Mouse (Mus musculus): ENCODE results near the gene Srp54a. TPM values are rescaled to one million over a fixed set of nuclear protein-coding genes. Genes with fewer than 3 reads are reported as not detected.
"Not testable (repeated sequence)": the region's sequence is repeated elsewhere in the genome, so short reads cannot be mapped to it uniquely, and the experiment has no call there.

Gene Srp54a
- polyA plus RNA-seq, 1 experiment from 2014 or later: 144 TPM

- 94% methylated on average over 1 of the region's 1 CpGs for WGBS
- ATAC-seq (ENCODE audit: low FRiP score): no peak
- no peaks in the 10 kb centered on the region for H3K4me1 ChIP-seq
Observed at GRCm38 (mm10) chr12:55062141-55062540, 17.9 kb upstream of the Srp54a start.

GRCm38 (mm10) chr12:55072495-55072894 is 7.6 kb upstream of the Srp54a start:
- no peak for ATAC-seq (ENCODE audit: low FRiP score)
- Histone ChIP-seq H3K9me3 (no peaks in the 10 kb centered on the region), H3K27ac (no peak overlapping the region), H3K27me3 (no peaks in the 10 kb centered on the region), H3K36me3 (replicated peaks) (no peaks in the 10 kb centered on the region; the same call in 1 of the 2 replicates), H3K4me2 (no peak overlapping the region), H3K4me1 (no peaks in the 10 kb centered on the region), H3K4me3 (replicated peaks) (no peak overlapping the region), H3K9ac (no peak overlapping the region)
- WGBS: 84% methylated on average over 4 of the region's 4 CpGs

More at GRCm38 (mm10) chr12:55062141-55062540, 17.9 kb upstream of the Srp54a start:
- Histone ChIP-seq H3K27me3 (no peaks in the 10 kb centered on the region), H3K27ac (no peak overlapping the region), H3K4me2 (no peak overlapping the region), H3K9ac (no peak overlapping the region), H3K4me3 (replicated peaks) (no peak overlapping the region), H3K36me3 (replicated peaks) (peaks cover 14% of the 10 kb centered on the region), H3K9me3 (no peaks in the 10 kb centered on the region)

- no peak overlapping the region for H3K27ac ChIP-seq
- WGBS: 92% methylated on average over 7 of the region's 7 CpGs
- no peak overlapping the region for H3K4me2 ChIP-seq
- H3K27me3 ChIP-seq: no peaks in the 10 kb centered on the region
- H3K4me1 ChIP-seq: no peaks in the 10 kb centered on the region
- H3K9ac ChIP-seq: no peak overlapping the region
- no peak overlapping the region for H3K4me3 ChIP-seq (replicated peaks)
- H3K36me3 ChIP-seq (replicated peaks): no peaks in the 10 kb centered on the region
- no peak for ATAC-seq (ENCODE audit: low FRiP score)
- H3K9me3 ChIP-seq: no peaks in the 10 kb centered on the region
Observed at GRCm38 (mm10) chr12:55073686-55074085, 6.4 kb upstream of the Srp54a start.

GRCm38 (mm10) chr12:55075296-55075695 is 4.8 kb upstream of the Srp54a start:
- 100% methylated on average over 2 of the region's 2 CpGs for WGBS
- no peaks in the 10 kb centered on the region for H3K36me3 ChIP-seq (replicated peaks)
- no peaks in the 10 kb centered on the region for H3K27me3 ChIP-seq
- H3K27ac ChIP-seq: no peak overlapping the region
- no peak overlapping the region for H3K4me3 ChIP-seq (replicated peaks)
- ATAC-seq (ENCODE audit: low FRiP score): no peak
- no peak overlapping the region for H3K4me2 ChIP-seq
- peaks cover 3% of the 10 kb centered on the region; the same call in 1 of the 2 replicates for H3K4me1 ChIP-seq
- H3K9me3 ChIP-seq: no peaks in the 10 kb centered on the region
- no peak overlapping the region for H3K9ac ChIP-seq

GRCm38 (mm10) chr12:55078706-55079105 is 1.4 kb upstream of the Srp54a start:
- 0 out of 2 replicates have a peak overlapping the region, but pooled peaks have one; percentile 55 for H3K4me2 ChIP-seq
- H3K4me1 ChIP-seq; H3K9ac ChIP-seq; ATAC-seq (ENCODE audit: low FRiP score); H3K9me3 ChIP-seq; H3K27me3 ChIP-seq; H3K36me3 ChIP-seq (replicated peaks); H3K27ac ChIP-seq; H3K4me3 ChIP-seq (replicated peaks): not testable (repeated sequence)
- 48% methylated on average over 2 of the region's 2 CpGs for WGBS

GRCm38 (mm10) chr12:55080601-55080942 is 510 bp downstream of the Srp54a start:
- Histone ChIP-seq H3K27ac (peak overlapping the region; percentile 79), H3K9ac (peak overlapping the region; percentile 82), H3K4me2 (peak overlapping the region; percentile 56), H3K4me3 (replicated peaks) (peak overlapping the region; percentile 71)
- H3K36me3 ChIP-seq (replicated peaks); H3K9me3 ChIP-seq; H3K4me1 ChIP-seq; H3K27me3 ChIP-seq: not testable (repeated sequence)
- under 1% methylated on average over 25 of the region's 25 CpGs for WGBS
- peak; percentile 67 for ATAC-seq (ENCODE audit: low FRiP score)

GRCm38 (mm10) chr12:55092127-55092526 is 12.1 kb downstream of the Srp54a start:
- not testable (repeated sequence) for H3K36me3 ChIP-seq (replicated peaks); H3K4me2 ChIP-seq; H3K4me1 ChIP-seq; ATAC-seq (ENCODE audit: low FRiP score); H3K27ac ChIP-seq; H3K27me3 ChIP-seq; H3K4me3 ChIP-seq (replicated peaks); H3K9ac ChIP-seq; H3K9me3 ChIP-seq
- 100% methylated on average over 1 of the region's 7 CpGs for WGBS

GRCm38 (mm10) chr12:55112616-55113015 is 32.6 kb downstream of the Srp54a start:
- not testable (repeated sequence) for H3K9ac ChIP-seq; H3K36me3 ChIP-seq (replicated peaks); H3K27ac ChIP-seq; H3K4me1 ChIP-seq; ATAC-seq (ENCODE audit: low FRiP score); H3K4me3 ChIP-seq (replicated peaks); H3K27me3 ChIP-seq; H3K4me2 ChIP-seq; H3K9me3 ChIP-seq
- WGBS: no CpG with 5 or more reads among the region's 7 CpGs

GRCm38 (mm10) chr12:55124242-55124641 is 44.2 kb downstream of the Srp54a start, which contains the start of gene Fam177a:
TSS of gene Fam177a (plus strand) at chr12:55124469.
- H3K27ac ChIP-seq; H3K27me3 ChIP-seq; H3K4me3 ChIP-seq (replicated peaks); H3K9ac ChIP-seq; H3K4me1 ChIP-seq; H3K36me3 ChIP-seq (replicated peaks); H3K9me3 ChIP-seq; H3K4me2 ChIP-seq: not testable (repeated sequence)
- WGBS: no CpG with 5 or more reads among the region's 40 CpGs
- peak; percentile 99 for ATAC-seq (ENCODE audit: low FRiP score)

GRCm38 (mm10) chr12:55124731-55125130 is 44.7 kb downstream of the Srp54a start:
- not testable (repeated sequence) for H3K4me1 ChIP-seq; H3K27me3 ChIP-seq; H3K4me3 ChIP-seq (replicated peaks); H3K27ac ChIP-seq; H3K9ac ChIP-seq; H3K4me2 ChIP-seq; H3K36me3 ChIP-seq (replicated peaks); H3K9me3 ChIP-seq
- peak; percentile 56 for ATAC-seq (ENCODE audit: low FRiP score)
- no CpG with 5 or more reads among the region's 18 CpGs for WGBS

- not testable (repeated sequence) for H3K27me3 ChIP-seq; H3K4me2 ChIP-seq; H3K4me3 ChIP-seq (replicated peaks); ATAC-seq (ENCODE audit: low FRiP score); H3K9ac ChIP-seq; H3K27ac ChIP-seq; H3K9me3 ChIP-seq; H3K36me3 ChIP-seq (replicated peaks); H3K4me1 ChIP-seq
- no CpG with 5 or more reads among the region's 6 CpGs for WGBS
Observed at GRCm38 (mm10) chr12:55135540-55135939, 55.5 kb downstream of the Srp54a start.

GRCm38 (mm10) chr12:55137859-55138258 is 57.8 kb downstream of the Srp54a start:
- not testable (repeated sequence) for H3K27ac ChIP-seq; H3K9me3 ChIP-seq; H3K4me3 ChIP-seq (replicated peaks); H3K4me2 ChIP-seq; H3K27me3 ChIP-seq; H3K36me3 ChIP-seq (replicated peaks); ATAC-seq (ENCODE audit: low FRiP score); H3K4me1 ChIP-seq; H3K9ac ChIP-seq
- no CpG with 5 or more reads among the region's 6 CpGs for WGBS

GRCm38 (mm10) chr12:55154559-55155448 is 74.7 kb downstream of the Srp54a start, which contains the start of gene Srp54b:
TSS of gene Srp54b (plus strand) at chr12:55155104.
- not testable (repeated sequence) for H3K27me3 ChIP-seq; H3K36me3 ChIP-seq (replicated peaks); H3K9me3 ChIP-seq; H3K9ac ChIP-seq; H3K4me2 ChIP-seq; H3K4me1 ChIP-seq; H3K27ac ChIP-seq
- peak within 1 kb of the TSS; percentile 31 for H3K4me3 ChIP-seq (replicated peaks)
- no CpG with 5 or more reads among the region's 57 CpGs for WGBS
- peak; percentile 98 for ATAC-seq (ENCODE audit: low FRiP score)

Measured in forebrain, embryonic 12.5 days (tissue).